Mouse (Mus musculus) heart, postnatal 10 days (tissue): ENCODE measurements around the gene Krt15. TPM values are rescaled to one million over a fixed set of nuclear protein-coding genes. Genes with fewer than 3 reads are reported as not detected.

ENCODE experiments used
- DNase-seq, 2 experiments: peaks; one replicate each; pipeline ENCODE4 v3.0.0; 2021
- intact Hi-C: fragments of 180-260 bp; cut with DNase I; formaldehyde crosslinking; loops from one replicate; pipeline ENCODE4 v1.15.1; 2025
- total RNA-seq, 2 experiments: library from RNA; stranded (reverse); gene quantifications; 2 replicates each; pipeline ENCODE4 v1.2.3; 2021

Gene Krt15
- total RNA-seq, 2 experiments from 2014 or later, result 0.29 TPM; not detected in 1

DNA sequence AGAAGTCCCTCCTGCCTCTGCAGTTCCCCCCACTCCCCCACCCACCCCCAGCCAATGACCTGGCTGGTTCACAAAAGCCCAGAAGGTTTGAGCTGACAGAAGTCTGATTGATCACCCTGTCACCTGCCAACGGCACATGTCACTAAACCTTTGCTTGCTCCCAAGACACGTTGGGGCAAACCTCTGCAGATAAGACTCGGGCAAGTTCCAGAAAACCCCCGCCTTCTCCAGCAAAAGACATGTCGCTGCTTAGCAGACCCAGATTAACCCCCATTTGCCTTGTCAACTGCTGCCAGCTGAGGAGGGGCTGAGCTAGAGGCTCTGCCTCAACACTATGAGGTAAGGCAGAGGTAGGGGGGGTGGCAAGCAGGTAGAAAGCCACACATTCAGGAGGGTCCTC lies 831 bp upstream of the Krt15 start:
- intact Hi-C loops, result no loop called here
- DNase-seq, result no peak

DNA sequence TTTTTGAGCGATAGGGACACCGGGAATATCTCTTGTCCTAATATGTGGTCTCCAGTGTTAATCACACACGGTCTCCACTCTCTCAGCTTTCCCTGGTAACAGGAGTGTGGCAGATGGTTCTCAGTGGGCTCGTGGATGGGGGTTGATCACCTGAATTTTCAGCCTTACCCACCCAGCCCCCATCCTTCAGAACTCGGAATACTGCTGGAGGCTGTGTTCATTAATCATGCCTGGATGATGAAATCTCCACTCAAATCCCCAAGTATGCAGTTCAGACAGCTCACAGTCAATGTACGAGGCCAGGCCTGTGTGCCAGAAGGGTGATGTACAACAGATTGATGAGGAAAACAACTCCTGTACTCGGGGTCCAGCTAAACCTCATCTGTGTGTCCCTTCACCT lies 10.8 kb downstream of the Krt15 start:
- intact Hi-C loops, result no loop called here
- no peak for DNase-seq

DNA sequence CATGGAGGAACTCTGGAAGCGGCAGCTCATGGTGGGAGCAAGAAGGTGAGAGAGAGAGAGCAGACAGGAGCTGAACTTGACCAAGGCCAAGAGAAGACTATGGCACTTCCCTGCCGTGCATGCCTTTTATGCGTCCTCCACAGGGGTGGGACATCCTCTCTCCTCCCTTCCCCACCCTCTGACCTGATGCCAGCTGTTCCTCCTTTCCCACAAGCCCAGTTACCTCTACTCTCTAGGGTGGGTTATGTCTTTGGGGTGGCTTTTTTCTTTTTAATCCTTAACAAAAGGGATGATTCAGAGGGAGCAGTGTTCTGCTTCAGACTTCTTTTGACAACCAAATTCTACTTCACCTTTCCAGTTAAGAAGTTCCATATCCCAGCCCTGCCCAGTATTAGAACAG lies 14.3 kb downstream of the Krt15 start, which contains the start of gene Krt13:
Gene Krt13 (minus strand): TSS at position 101 of the 400 bp plus-strand sequence.
- DNase-seq, result no peak
- intact Hi-C loops, result no loop called here

GRCm38 (mm10) chr11:100120331-100120730 lies 15.4 kb downstream of the Krt15 start:
- intact Hi-C loops, result no loop called here
- DNase-seq, result no peak

- DNase-seq, result no peak
- intact Hi-C loops, result no loop called here
These were observed 22.0 kb downstream of the Krt15 start for GRCm38 (mm10) chr11:100113742-100114029.

GRCm38 (mm10) chr11:100112935-100113741 lies 22.6 kb downstream of the Krt15 start:
- no peak for DNase-seq
- intact Hi-C loops, result no loop called here

DNA sequence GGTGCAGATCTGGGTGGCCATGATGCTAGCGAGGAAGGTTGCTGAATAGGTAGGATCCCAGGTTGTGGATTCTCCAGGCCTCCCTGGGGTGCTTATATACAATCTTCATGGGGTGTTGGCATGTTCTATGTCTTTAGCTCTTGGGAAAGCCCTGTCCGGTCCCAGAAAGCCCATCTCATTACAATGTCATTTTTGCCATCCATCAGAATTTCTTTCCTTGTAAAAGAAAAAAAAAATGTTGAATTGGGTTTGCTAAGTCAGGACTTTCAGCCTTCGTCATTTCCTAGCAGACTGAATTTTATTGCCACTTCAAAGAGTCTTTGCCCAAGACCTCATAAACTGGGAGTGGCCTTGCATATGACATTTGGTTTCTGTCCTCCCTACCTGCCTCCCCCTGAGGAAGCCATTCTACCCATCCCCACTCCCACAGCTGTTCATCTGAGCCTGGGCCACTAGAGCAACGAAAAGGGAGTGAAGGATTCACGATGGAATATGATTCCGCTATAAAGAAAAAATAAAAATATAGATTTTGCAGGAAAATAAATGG lies 30.1 kb downstream of the Krt15 start, which contains the start of gene Krt36:
Gene Krt36 (minus strand): TSS at position 51 of the 547 bp plus-strand sequence.
- DNase-seq, result no peak
- intact Hi-C loops, result no loop called here

GRCm38 (mm10) chr11:100102693-100103429 lies 32.9 kb downstream of the Krt15 start:
- DNase-seq, result no peak
- intact Hi-C loops, result no loop called here

- intact Hi-C loops, result no loop called here
- no peak for DNase-seq
These were observed 35.3 kb downstream of the Krt15 start for GRCm38 (mm10) chr11:100100391-100100790.

DNA sequence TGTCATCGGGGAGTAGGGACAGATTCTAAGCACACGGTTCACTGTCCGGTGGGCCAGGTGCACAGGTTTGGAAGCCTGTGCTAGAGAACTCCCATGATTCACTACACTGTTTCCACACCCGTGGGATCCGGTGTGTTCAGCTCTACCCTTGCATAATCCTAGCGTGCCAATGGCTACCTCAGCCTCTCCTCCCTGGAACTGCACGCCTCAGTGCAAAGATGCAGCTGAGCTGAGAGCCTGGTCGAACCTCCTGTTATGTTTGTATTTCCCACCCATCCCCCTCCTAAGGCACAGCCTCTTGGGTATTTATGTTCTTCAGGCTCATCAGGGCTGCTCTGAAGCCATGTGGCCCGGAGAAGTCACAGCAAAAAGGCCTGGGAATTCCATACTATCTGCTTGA lies 37.9 kb downstream of the Krt15 start:
- DNase-seq, result no peak
- intact Hi-C loops, result no loop called here

GRCm38 (mm10) chr11:100096141-100096540 lies 39.6 kb downstream of the Krt15 start, which contains the start of gene Krt35:
Gene Krt35, minus strand, starts transcription at chr11:100096241.
- no peak for DNase-seq
- intact Hi-C loops, result no loop called here

DNA sequence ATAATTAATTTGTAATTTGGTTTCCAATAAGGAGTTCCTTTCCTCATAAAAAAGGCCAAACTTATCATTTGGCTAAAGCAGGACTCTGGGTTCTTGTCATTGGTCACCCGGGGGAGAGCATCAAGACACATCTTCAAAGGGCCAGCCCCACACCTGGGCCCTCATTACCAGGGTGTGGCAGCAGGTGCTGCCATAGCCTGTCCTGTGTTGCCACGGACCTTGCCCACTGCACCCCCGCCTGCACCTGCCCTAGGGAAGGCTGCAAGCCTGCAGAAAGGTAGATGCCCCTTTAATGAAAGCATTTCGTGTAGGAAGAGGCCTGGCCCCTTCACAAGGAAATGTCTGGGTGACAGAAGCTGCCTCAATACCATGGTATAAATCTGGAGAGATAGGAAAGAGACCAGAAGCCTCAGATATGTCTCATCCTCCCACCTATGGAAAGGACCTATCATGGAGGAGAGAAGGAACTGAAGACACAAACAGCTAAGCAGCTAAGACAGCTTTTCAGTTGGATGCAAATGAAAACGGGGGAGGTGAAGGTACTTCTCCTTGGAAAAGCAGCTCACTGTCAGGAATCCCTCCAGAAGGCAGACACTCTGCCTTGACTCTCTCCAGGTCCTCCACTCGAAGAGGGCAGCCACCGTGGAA lies 47.2 kb downstream of the Krt15 start:
- intact Hi-C loops, result no loop called here
- DNase-seq, result no peak

DNA sequence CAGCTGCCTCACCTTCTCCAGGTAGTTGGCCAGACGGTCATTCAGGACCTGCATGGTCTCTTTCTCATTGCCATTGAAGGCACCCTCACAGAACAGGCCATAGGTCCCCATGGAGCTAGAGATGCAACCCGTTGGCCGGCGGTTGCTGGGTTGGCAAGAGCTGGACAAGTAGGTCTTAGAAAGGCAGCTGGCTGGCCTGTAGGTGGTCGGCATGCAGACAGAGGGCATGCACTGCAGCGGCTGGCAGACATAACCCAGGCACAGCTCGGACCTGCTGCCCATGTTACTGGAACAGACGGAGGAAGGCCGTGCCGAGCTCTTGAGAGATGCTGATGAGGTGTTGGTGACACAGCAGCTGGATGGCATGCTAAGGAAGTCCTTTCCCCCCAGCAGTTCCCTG lies 47.9 kb downstream of the Krt15 start, which contains the start of gene Krt32:
Gene Krt32 (minus strand): TSS at position 366 of the 400 bp plus-strand sequence.
- no peak for DNase-seq
- intact Hi-C loops, result no loop called here

Other genes with a start within 250 kb of the Krt15 start
- not detected for gene Krtap31-1, start 228.0 kb downstream of the Krt15 start, total RNA-seq
- not detected for gene Gm11565, start 221.2 kb downstream of the Krt15 start, total RNA-seq
- gene Krtap31-2, start 199.6 kb downstream of the Krt15 start, total RNA-seq, result not detected
- not detected for gene Krtap9-5, start 187.5 kb downstream of the Krt15 start, total RNA-seq
- not detected for gene Krtap29-1, start 156.9 kb downstream of the Krt15 start, total RNA-seq
- not detected for gene Krtap16-1, start 149.3 kb downstream of the Krt15 start, total RNA-seq
- not detected for gene Krtap17-1, start 141.9 kb downstream of the Krt15 start, total RNA-seq
- gene Krt33a, start 119.7 kb downstream of the Krt15 start, total RNA-seq, result not detected
- not detected for gene Krt33b, start 106.1 kb downstream of the Krt15 start, total RNA-seq
- gene Krt34, start 94.4 kb downstream of the Krt15 start, total RNA-seq, result not detected
- gene Krt31, start 85.4 kb downstream of the Krt15 start, total RNA-seq, result not detected
- not detected for gene Krt32, start 47.7 kb downstream of the Krt15 start, total RNA-seq
- not detected for gene Krt35, start 39.7 kb downstream of the Krt15 start, total RNA-seq
- gene Krt36, start 30.3 kb downstream of the Krt15 start, total RNA-seq, result not detected
- not detected for gene Krt13, start 14.4 kb downstream of the Krt15 start, total RNA-seq
- 10 to 100 TPM; 10.3 to 16.7 TPM for gene Krt19, start 12.7 kb upstream of the Krt15 start, total RNA-seq
- gene Krt9, start 57.3 kb upstream of the Krt15 start, total RNA-seq, result not detected
- 1 to 10 TPM; 1.8 to 2.7 TPM for gene Krt14, start 71.6 kb upstream of the Krt15 start, total RNA-seq
- not detected for gene Krt16, start 113.0 kb upstream of the Krt15 start, total RNA-seq
- gene Krt17, start 125.1 kb upstream of the Krt15 start, total RNA-seq, result not detected
- not detected for gene Krt42, start 133.9 kb upstream of the Krt15 start, total RNA-seq
- 1,000 to 10,000 TPM; 1,270 to 1,308 TPM for gene Eif1, start 184.0 kb upstream of the Krt15 start, total RNA-seq
- not detected for gene Gast, start 198.5 kb upstream of the Krt15 start, total RNA-seq
- gene Hap1, start 220.2 kb upstream of the Krt15 start, total RNA-seq, result 1 to 10 TPM; 1.4 TPM